Mouse (Mus musculus) heart, embryonic 13.5 days (tissue): ENCODE measurements at regions not wholly inside any gene's neighbourhood (a gene's known extent, or its start where the extent isn't known, plus 50 kb on each side); places are given as distances from the start of the nearest gene placed in this dataset.
A peak's percentile ranks its signal among the peaks of the same experiment; 100 is the strongest.

Source experiments
- ATAC-seq: fragments of 200-750 bp; cut with Nextera tagmentation; 2 replicates; pipeline ENCODE4 v1.8.0; 2017; ENCODE audit warnings: moderate TSS enrichment; ENCODE audit not compliant: insufficient number of reproducible peaks, low FRiP score, low TSS enrichment; ENCODE audit errors: extremely low read depth
- H3K27ac ChIP-seq: fragments of 300-500 bp; sonication (generic); replicated peaks from 2 replicates; pipeline ENCODE4 v1.5.1; 2015; ENCODE audit warnings: moderate library complexity, mild to moderate bottlenecking, inconsistent platforms
- H3K27me3 ChIP-seq: fragments of 300-500 bp; sonication (generic); replicated peaks from 2 replicates; pipeline ENCODE4 v1.6.1; 2015; ENCODE audit warnings: mild to moderate bottlenecking, inconsistent platforms
- H3K36me3 ChIP-seq: fragments of 300-500 bp; sonication (generic); 2 replicates; pipeline ENCODE4 v1.6.1; 2015; ENCODE audit warnings: mild to moderate bottlenecking, inconsistent platforms
- H3K4me1 ChIP-seq: fragments of 300-500 bp; sonication (generic); 2 replicates; pipeline ENCODE4 v1.6.1; 2015; ENCODE audit warnings: inconsistent platforms
- H3K4me2 ChIP-seq: fragments of 300-500 bp; sonication (generic); 2 replicates; pipeline ENCODE4 v1.6.1; 2015; ENCODE audit warnings: inconsistent platforms, mild to moderate bottlenecking, moderate library complexity
- H3K4me3 ChIP-seq: fragments of 300-500 bp; sonication (generic); 2 replicates; pipeline ENCODE4 v1.5.1; 2015; ENCODE audit warnings: moderate library complexity, mild to moderate bottlenecking, inconsistent platforms
- H3K9ac ChIP-seq: fragments of 300-500 bp; sonication (generic); 2 replicates; pipeline ENCODE4 v1.6.1; 2015; ENCODE audit warnings: inconsistent platforms, mild to moderate bottlenecking, moderate library complexity
- H3K9me3 ChIP-seq: fragments of 300-500 bp; sonication (generic); 2 replicates; pipeline ENCODE4 v1.6.1; 2016; ENCODE audit warnings: inconsistent platforms
- WGBS: fragments of 180-500 bp; shearing (Covaris S2); methylation state at CpG from one replicate; pipeline ENCODE4 v1.1.7; 2015; ENCODE audit warnings: mixed read lengths; 5-methylcytosine and 5-hydroxymethylcytosine counted together

DNA sequence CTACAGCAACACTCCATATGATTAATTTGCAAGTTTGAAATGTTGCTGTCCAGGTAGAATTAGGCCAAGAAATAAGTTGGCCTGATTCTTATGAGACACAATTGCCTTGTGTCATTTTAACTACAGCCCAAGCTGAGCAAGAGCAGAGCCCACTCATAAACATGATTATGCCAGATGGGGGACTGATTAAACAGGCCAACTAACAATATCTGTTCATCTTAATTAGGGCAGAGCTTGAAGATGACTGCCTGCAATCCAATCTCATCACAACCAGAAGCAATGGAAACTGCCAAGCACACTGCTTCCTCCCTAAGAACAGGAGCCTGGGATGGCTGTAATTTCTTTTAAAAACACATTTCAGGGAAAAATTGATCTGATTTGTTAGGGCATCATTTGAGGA, 333.1 kb downstream of the Sv2b start:
- Histone ChIP-seq H3K9me3 (no peaks in the 10 kb centered on the region), H3K4me1 (no peaks in the 10 kb centered on the region), H3K4me2 (no peak overlapping the region), H3K36me3 (no peaks in the 10 kb centered on the region), H3K27me3 (no peaks in the 10 kb centered on the region), H3K4me3 (no peak overlapping the region), H3K9ac (no peak overlapping the region), H3K27ac (no peak overlapping the region)
- ATAC-seq = no peak

GRCm38 (mm10) chr7:74974448-74974847, 334.6 kb downstream of the Sv2b start:
- Histone ChIP-seq H3K27ac (no peak overlapping the region), H3K27me3 (no peaks in the 10 kb centered on the region), H3K4me2 (no peak overlapping the region), H3K9ac (no peak overlapping the region), H3K4me3 (no peak overlapping the region), H3K9me3 (no peaks in the 10 kb centered on the region), H3K4me1 (no peaks in the 10 kb centered on the region), H3K36me3 (no peaks in the 10 kb centered on the region)
- WGBS = 58% methylated on average over 3 of the region's 3 CpGs
- no peak for ATAC-seq

DNA sequence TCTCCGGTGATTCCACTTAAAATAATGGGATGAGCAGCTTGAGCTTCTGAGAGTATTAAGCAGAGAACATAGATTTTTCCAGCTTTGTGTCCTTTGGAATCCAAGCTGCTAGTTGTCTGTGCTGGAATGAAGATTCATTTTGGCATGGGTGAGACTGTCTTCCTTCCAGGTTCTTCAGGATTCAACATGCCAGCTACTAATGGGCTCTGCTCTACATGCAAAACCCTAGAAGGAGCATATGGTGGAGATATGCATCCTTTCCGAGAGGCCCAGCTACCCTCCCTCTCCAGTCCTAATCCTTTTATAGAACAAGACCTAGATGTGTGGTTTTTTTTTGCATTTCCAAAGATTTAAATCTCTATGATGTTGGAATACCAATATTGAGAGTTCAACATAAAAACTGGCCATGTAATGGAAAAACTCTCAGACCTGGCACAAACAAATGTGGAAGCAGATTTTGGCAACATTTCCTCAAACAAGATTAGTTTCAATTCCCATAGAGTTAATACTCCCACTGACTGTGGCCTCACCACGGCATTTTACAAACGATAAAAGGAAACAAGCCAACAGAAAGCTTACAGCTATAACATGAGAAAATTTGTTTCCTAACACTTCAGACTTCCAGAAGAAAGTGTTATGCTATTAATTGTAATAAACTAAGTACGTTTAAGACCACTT, 364.5 kb downstream of the Sv2b start:
- Histone ChIP-seq H3K27ac (no peak overlapping the region), H3K4me2 (no peak overlapping the region), H3K36me3 (no peaks in the 10 kb centered on the region), H3K9ac (no peak overlapping the region), H3K4me1 (no peaks in the 10 kb centered on the region), H3K4me3 (no peak overlapping the region), H3K9me3 (no peaks in the 10 kb centered on the region), H3K27me3 (no peaks in the 10 kb centered on the region)
- 60% methylated on average over 5 of the region's 5 CpGs for WGBS
- no peak for ATAC-seq

DNA sequence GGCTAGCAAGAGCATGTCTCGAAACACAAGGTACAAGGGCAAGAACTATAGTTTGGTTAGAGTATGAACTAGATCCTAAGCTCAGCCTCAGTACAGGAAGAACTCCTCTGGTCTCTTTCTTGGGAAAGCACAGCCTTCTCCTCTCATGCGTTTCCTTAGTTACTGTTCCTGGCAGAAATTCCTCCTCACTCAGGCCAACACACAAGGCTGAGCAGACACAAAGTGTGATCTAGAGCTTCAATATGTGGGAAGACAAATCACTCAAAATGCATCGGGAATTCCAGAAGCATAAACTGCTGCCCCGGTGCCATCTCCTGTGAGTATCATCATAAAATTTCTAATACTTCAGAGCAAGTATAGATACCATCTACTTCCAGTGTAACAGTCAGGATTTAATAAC, 366.1 kb downstream of the Sv2b start:
- Histone ChIP-seq H3K27ac (no peak overlapping the region), H3K27me3 (no peaks in the 10 kb centered on the region), H3K4me3 (no peak overlapping the region), H3K36me3 (no peaks in the 10 kb centered on the region), H3K4me2 (no peak overlapping the region), H3K4me1 (no peaks in the 10 kb centered on the region), H3K9ac (no peak overlapping the region), H3K9me3 (no peaks in the 10 kb centered on the region)
- 72% methylated on average over 4 of the region's 4 CpGs for WGBS
- ATAC-seq = no peak

GRCm38 (mm10) chr7:74942146-74942545, 366.9 kb downstream of the Sv2b start:
- ATAC-seq = no peak
- WGBS = 51% methylated on average over 3 of the region's 3 CpGs

DNA sequence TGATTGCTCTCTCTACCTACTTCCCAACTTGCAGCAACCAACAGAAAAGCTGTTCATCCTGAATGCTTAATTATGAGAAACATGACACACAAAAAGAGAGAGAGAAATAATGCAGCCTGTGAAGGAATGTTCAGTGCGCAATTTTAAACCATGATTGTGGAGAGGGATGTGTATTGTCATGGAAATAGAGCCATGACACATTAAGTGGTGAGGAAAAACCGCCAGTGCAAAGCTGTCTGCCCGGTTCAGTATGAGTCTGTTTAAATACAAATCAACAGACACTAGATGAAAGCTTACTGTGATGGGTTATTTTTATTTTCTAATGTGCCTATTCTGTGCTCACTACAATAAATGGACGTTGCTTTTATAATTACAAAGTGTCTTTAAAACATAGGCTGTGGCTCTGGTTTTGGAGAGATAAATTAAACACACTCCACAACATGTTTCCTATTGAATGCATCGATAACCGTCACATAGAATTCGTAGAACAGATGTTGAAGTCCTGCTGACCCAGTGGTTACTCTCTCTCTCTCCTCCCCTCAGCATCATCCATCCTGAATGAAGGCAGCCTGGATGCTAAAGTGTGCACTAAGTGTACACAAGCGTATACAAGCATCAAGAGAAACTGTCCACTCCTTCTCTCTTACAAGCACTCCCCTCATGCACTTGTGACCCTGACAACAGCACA, 374.7 kb upstream of the Slco3a1 start:
- H3K36me3 ChIP-seq = no peaks in the 10 kb centered on the region
- no peak overlapping the region for H3K9ac ChIP-seq
- no peaks in the 10 kb centered on the region for H3K27me3 ChIP-seq
- 59% methylated on average over 8 of the region's 8 CpGs for WGBS
- peak overlapping the region; percentile 33; the same call in 1 of the 2 replicates for H3K4me2 ChIP-seq
- peaks cover 16% of the 10 kb centered on the region for H3K4me1 ChIP-seq
- no peaks in the 10 kb centered on the region for H3K9me3 ChIP-seq
- H3K27ac ChIP-seq = peak overlapping the region; percentile 13
- no peak; the same call in 1 of the 2 replicates for ATAC-seq
- no peak overlapping the region for H3K4me3 ChIP-seq

More at GRCm38 (mm10) chr7:74942146-74942545, 366.9 kb downstream of the Sv2b start:
- Histone ChIP-seq H3K4me3 (no peak overlapping the region), H3K36me3 (no peaks in the 10 kb centered on the region), H3K9me3 (no peaks in the 10 kb centered on the region), H3K9ac (no peak overlapping the region), H3K4me2 (no peak overlapping the region), H3K27ac (no peak overlapping the region), H3K4me1 (no peaks in the 10 kb centered on the region), H3K27me3 (no peaks in the 10 kb centered on the region)

DNA sequence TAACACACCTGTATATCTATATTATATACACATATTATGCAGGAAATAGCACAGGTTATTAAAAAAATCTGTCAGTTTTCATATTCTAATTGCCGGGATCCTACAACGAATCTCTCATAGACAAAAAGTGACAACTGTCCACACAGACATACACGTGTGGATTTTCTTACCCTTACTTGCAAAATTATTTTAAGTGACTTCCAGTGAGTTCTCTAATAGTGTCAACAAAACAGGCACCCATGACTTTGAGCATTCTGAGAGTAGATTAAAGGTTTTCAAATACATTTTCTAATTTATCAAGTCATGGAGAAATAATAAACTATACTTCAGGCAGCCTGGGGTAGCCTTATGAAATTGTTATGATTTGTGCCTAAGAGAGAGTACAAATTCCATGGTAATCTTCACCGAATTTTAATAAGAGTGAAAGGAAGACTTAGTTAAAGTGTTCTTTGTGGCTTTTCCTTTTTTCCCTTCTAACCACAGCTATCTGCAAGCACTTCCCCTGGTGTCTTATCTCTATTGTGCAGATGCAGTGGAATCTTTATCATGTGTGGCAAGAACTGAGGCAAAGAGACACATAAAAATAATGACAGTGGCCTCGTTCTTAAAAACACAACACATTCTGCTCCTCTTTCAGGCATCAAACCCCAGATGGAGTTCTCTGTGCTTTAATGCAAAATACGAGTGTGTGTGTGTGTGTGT, 373.8 kb upstream of the Slco3a1 start:
- Histone ChIP-seq H3K27me3 (no peaks in the 10 kb centered on the region), H3K9ac (no peak overlapping the region), H3K27ac (peak overlapping the region; percentile 13; the same call in 1 of the 2 replicates), H3K9me3 (no peaks in the 10 kb centered on the region), H3K4me3 (no peak overlapping the region), H3K36me3 (no peaks in the 10 kb centered on the region), H3K4me2 (peak overlapping the region; percentile 33; the same call in 1 of the 2 replicates), H3K4me1 (peaks cover 16% of the 10 kb centered on the region)
- 51% methylated on average over 6 of the region's 6 CpGs for WGBS
- ATAC-seq = no peak

- Histone ChIP-seq H3K4me2 (no peak overlapping the region), H3K9me3 (no peaks in the 10 kb centered on the region), H3K36me3 (no peaks in the 10 kb centered on the region), H3K4me3 (no peak overlapping the region), H3K4me1 (peaks cover 16% of the 10 kb centered on the region), H3K9ac (no peak overlapping the region), H3K27ac (no peak overlapping the region), H3K27me3 (no peaks in the 10 kb centered on the region)
- ATAC-seq = no peak
- WGBS = 51% methylated on average over 2 of the region's 2 CpGs
Observed at GRCm38 (mm10) chr7:74926729-74927128, 372.1 kb upstream of the Slco3a1 start.

- Histone ChIP-seq H3K4me2 (no peak overlapping the region), H3K36me3 (no peaks in the 10 kb centered on the region), H3K4me1 (peaks cover 11% of the 10 kb centered on the region), H3K27ac (no peak overlapping the region), H3K9ac (no peak overlapping the region), H3K9me3 (no peaks in the 10 kb centered on the region), H3K4me3 (no peak overlapping the region), H3K27me3 (no peaks in the 10 kb centered on the region)
- 84% methylated on average over 1 of the region's 1 CpGs for WGBS
- ATAC-seq = no peak
Observed at GRCm38 (mm10) chr7:74924156-74924555, 369.6 kb upstream of the Slco3a1 start.

- H3K27ac ChIP-seq = no peak overlapping the region
- 46% methylated on average over 3 of the region's 3 CpGs for WGBS
- no peak overlapping the region for H3K9ac ChIP-seq
- no peaks in the 10 kb centered on the region for H3K4me1 ChIP-seq
- no peaks in the 10 kb centered on the region for H3K9me3 ChIP-seq
- no peak for ATAC-seq
- H3K4me3 ChIP-seq = no peak overlapping the region
- no peak overlapping the region for H3K4me2 ChIP-seq
- no peaks in the 10 kb centered on the region for H3K27me3 ChIP-seq
- H3K36me3 ChIP-seq = no peaks in the 10 kb centered on the region
Observed at GRCm38 (mm10) chr7:74908311-74908962, 353.9 kb upstream of the Slco3a1 start.

DNA sequence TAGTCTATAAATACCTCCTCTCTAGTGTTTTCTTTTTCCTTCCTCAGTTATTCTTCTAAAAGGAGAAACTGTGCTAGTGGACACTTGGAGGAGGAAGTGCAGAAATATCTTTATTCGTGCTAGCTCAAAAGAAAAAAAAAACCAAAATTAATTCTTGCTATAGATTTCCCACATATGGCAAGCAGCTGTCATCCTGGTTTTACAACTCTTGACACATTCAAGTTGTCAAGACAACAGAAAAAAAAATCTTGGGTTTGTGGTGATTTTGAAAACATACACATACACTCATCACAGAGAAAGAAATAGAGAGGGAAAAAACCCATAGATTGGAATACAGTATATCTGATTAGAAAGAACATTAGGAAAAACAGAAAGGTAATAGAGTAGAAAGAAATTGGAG, 352.8 kb upstream of the Slco3a1 start:
- WGBS = 50% methylated on average over 1 of the region's 1 CpGs

More for the DNA sequence above, 352.8 kb upstream of the Slco3a1 start:
- Histone ChIP-seq H3K27me3 (no peaks in the 10 kb centered on the region), H3K4me3 (no peak overlapping the region), H3K36me3 (no peaks in the 10 kb centered on the region), H3K4me2 (no peak overlapping the region), H3K9ac (no peak overlapping the region), H3K9me3 (no peaks in the 10 kb centered on the region), H3K4me1 (no peaks in the 10 kb centered on the region), H3K27ac (no peak overlapping the region)
- ATAC-seq = no peak
